Mouse (Mus musculus) G1E (cell line): ENCODE measurements at regions not wholly inside any gene's neighbourhood (a gene's known extent, or its start where the extent isn't known, plus 50 kb on each side); places are given as distances from the start of the nearest gene placed in this dataset.

ENCODE experiments used
- ATAC-seq: 2 replicates; pipeline ENCODE4 v1.8.0; 2016; ENCODE audit warnings: mild to moderate bottlenecking; ENCODE audit not compliant: insufficient number of reproducible peaks, poor library complexity, low FRiP score, severe bottlenecking; ENCODE audit errors: extremely low read depth
- DNase-seq: peaks from one replicate; pipeline ENCODE4 v3.0.0; 2012; ENCODE audit warnings: low spot score
- H3K27me3 ChIP-seq: 2 replicates; pipeline ENCODE4 v1.6.1; 2012; ENCODE audit warnings: mild to moderate bottlenecking, low read length, inconsistent platforms; ENCODE audit not compliant: insufficient read depth
- H3K36me3 ChIP-seq: replicated peaks from 2 replicates; pipeline ENCODE3; 2012; ENCODE audit warnings: mild to moderate bottlenecking, inconsistent platforms
- H3K4me1 ChIP-seq: 2 replicates; pipeline ENCODE4 v1.6.1; 2012; ENCODE audit warnings: low read depth, low read length, inconsistent platforms, mixed read lengths; ENCODE audit not compliant: insufficient read depth
- H3K4me3 ChIP-seq: 2 replicates; pipeline ENCODE4 v1.5.1; 2012; ENCODE audit warnings: low read depth, mild to moderate bottlenecking, inconsistent platforms, low read length, moderate library complexity, mixed read lengths
- H3K9me3 ChIP-seq: replicated peaks from 2 replicates; pipeline ENCODE4 v1.6.1; 2012; ENCODE audit warnings: inconsistent platforms
- CTCF ChIP-seq: IDR thresholded peaks from 2 replicates; pipeline ENCODE4 v1.5.1; 2012; ENCODE audit warnings: low read depth, low read length, inconsistent platforms, mixed read lengths
- GATA1 ChIP-seq: IDR thresholded peaks from 2 replicates; pipeline ENCODE4 v1.6.1; 2012; ENCODE audit warnings: borderline replicate concordance, low read length, inconsistent platforms, mixed read lengths
- GATA2 ChIP-seq: IDR thresholded peaks from 2 replicates; pipeline ENCODE4 v1.6.1; 2012; ENCODE audit warnings: low read depth, low read length, inconsistent platforms, borderline replicate concordance
- POLR2AphosphoS5 ChIP-seq: IDR thresholded peaks from 2 replicates; pipeline ENCODE4 v1.6.1; 2012; ENCODE audit warnings: low read depth, low read length, inconsistent platforms; ENCODE audit not compliant: insufficient replicate concordance
- TAL1 ChIP-seq: conservative IDR thresholded peaks from 2 replicates; pipeline ENCODE4 v1.6.1; 2012; ENCODE audit warnings: low read depth, low read length, inconsistent platforms, mixed read lengths

GRCm38 (mm10) chr6:84366365-84366764 is 227.3 kb downstream of the Cyp26b1 start:
- Histone ChIP-seq H3K36me3 (no peaks in the 10 kb centered on the region), H3K27me3 (peaks cover 2% of the 10 kb centered on the region; the same call in 1 of the 2 replicates), H3K4me3 (no peak overlapping the region), H3K9me3 (no peaks in the 10 kb centered on the region), H3K4me1 (no peaks in the 10 kb centered on the region)
- no peak for DNase-seq
- TF ChIP-seq CTCF (no peak), POLR2AphosphoS5 (no peak), TAL1 (no peak), GATA2 (no peak), GATA1 (no peak)
- no peak for ATAC-seq

- ATAC-seq (no peak), DNase-seq (no peak)
- Histone ChIP-seq H3K36me3 (no peaks in the 10 kb centered on the region), H3K9me3 (no peaks in the 10 kb centered on the region), H3K4me1 (no peaks in the 10 kb centered on the region), H3K27me3 (peaks cover 2% of the 10 kb centered on the region; the same call in 1 of the 2 replicates), H3K4me3 (no peak overlapping the region)
- TF ChIP-seq CTCF (no peak), GATA2 (no peak), TAL1 (no peak), POLR2AphosphoS5 (no peak), GATA1 (no peak)
Observed at GRCm38 (mm10) chr6:84365914-84366313, 227.8 kb downstream of the Cyp26b1 start.

GRCm38 (mm10) chr6:84364964-84365363 is 228.7 kb downstream of the Cyp26b1 start:
- Histone ChIP-seq H3K4me1 (no peaks in the 10 kb centered on the region), H3K4me3 (no peak overlapping the region), H3K36me3 (no peaks in the 10 kb centered on the region), H3K9me3 (no peaks in the 10 kb centered on the region), H3K27me3 (peaks cover 2% of the 10 kb centered on the region; the same call in 1 of the 2 replicates)
- no peak for ATAC-seq
- no peak for DNase-seq
- no peak for TF ChIP-seq CTCF
- TF ChIP-seq GATA2 = no peak
- TF ChIP-seq POLR2AphosphoS5 = no peak
- TF ChIP-seq TAL1 = no peak
- TF ChIP-seq GATA1 = no peak

- no peaks in the 10 kb centered on the region for H3K36me3 ChIP-seq
- no peak overlapping the region for H3K4me3 ChIP-seq
- TF ChIP-seq TAL1 (no peak), CTCF (no peak), POLR2AphosphoS5 (no peak), GATA2 (no peak), GATA1 (no peak)
- DNase-seq (no peak), ATAC-seq (no peak)
- H3K4me1 ChIP-seq = no peaks in the 10 kb centered on the region
- H3K27me3 ChIP-seq = peaks cover 2% of the 10 kb centered on the region; the same call in 1 of the 2 replicates
- H3K9me3 ChIP-seq = no peaks in the 10 kb centered on the region
Observed at GRCm38 (mm10) chr6:84362331-84362730, 231.4 kb downstream of the Cyp26b1 start.

- Histone ChIP-seq H3K4me3 (no peak overlapping the region), H3K9me3 (no peaks in the 10 kb centered on the region), H3K4me1 (no peaks in the 10 kb centered on the region), H3K36me3 (no peaks in the 10 kb centered on the region), H3K27me3 (no peaks in the 10 kb centered on the region)
- no peak for ATAC-seq
- TF ChIP-seq CTCF (no peak), TAL1 (no peak), GATA1 (no peak), GATA2 (no peak), POLR2AphosphoS5 (no peak)
- DNase-seq = no peak
Observed at GRCm38 (mm10) chr6:84357911-84358310, 235.8 kb downstream of the Cyp26b1 start.

GRCm38 (mm10) chr6:84353425-84354220 is 240.1 kb downstream of the Cyp26b1 start:
- Histone ChIP-seq H3K36me3 (no peaks in the 10 kb centered on the region), H3K9me3 (no peaks in the 10 kb centered on the region), H3K4me3 (no peak overlapping the region), H3K27me3 (0 out of 2 replicates have a peak, but pooled peaks cover 5% of the 10 kb centered on the region), H3K4me1 (no peaks in the 10 kb centered on the region)
- DNase-seq (no peak), ATAC-seq (no peak)
- no peak for TF ChIP-seq CTCF
- no peak for TF ChIP-seq TAL1
- no peak for TF ChIP-seq GATA1
- no peak for TF ChIP-seq GATA2
- TF ChIP-seq POLR2AphosphoS5 = no peak
